Mouse (Mus musculus) naive thymus-derived CD4-positive, alpha-beta T cell, adult 2 months (primary cell): ENCODE data around the gene Lrsam1.
A peak's percentile ranks its signal among the peaks of the same experiment; 100 is the strongest.

Source experiments
- DNase-seq: peaks from one replicate; pipeline ENCODE4 v3.0.0-alpha.2; 2011; ENCODE audit warnings: low read depth

Gene Lrsam1

DNA sequence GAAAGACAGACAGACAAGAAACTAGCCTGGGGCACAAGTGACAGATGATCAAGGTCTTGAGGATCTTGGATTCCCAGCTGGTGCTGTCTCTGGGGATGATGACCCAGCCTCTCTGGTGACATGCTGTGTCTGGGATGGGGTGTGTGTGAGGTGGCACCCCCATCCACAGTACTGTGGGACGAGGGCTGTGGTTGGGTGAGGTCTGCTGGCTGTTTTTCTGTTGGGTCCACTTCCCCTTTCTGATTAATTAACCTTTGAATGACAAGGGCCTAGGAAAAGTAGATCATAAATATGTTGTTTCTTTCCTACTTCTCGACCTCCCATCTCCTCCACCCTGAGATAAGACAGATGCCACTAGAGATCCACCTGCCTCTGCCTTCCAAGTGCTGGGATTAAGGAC lies 67.3 kb downstream of the Lrsam1 start:
- no peak for DNase-seq

GRCm38 (mm10) chr2:32892490-32892889 lies 68.9 kb downstream of the Lrsam1 start:
- DNase-seq, result no peak

DNA sequence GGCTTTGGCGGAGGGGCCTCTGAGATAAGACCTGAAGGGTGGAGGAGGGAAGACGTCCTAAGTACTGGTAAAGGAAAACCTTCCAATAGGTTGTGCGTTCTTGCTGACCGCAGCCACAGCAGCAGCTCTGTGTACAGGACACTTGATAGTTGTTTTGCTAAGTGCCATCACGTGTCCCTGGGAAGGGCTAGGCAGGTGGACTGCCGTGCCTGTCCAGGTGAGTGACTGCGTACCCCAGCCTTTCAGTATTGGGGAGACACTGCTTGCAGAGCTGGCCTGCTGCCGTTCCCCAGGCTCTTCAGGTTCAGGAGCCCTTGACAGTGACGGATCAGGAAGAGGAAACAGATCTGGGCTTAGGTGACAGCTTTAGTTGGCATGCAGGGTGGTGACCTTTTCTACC lies 70.1 kb downstream of the Lrsam1 start:
- no peak for DNase-seq

DNA sequence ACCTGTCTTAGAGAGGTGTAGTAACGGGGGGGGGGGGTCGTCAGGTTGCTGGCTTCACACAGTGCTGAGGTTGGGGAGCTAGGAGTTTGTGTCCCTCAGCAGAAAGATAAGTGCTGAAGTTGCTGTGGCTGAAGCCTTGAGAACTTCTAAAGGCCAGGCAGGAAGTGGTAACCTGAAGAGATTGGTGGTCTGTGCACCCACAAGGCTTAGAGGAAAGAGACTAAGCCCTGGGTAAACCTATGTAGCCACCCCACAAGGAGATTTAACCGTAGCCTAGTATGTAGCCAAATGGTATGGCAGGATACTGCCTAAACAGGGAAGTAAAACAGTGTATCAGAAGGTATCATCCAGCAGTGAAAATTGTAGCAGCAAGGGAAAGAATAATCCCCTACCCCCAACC lies 71.1 kb downstream of the Lrsam1 start:
- peak; percentile 42 for DNase-seq

- DNase-seq, result no peak
Measured at GRCm38 (mm10) chr2:32888551-32888950, 72.9 kb downstream of the Lrsam1 start.

GRCm38 (mm10) chr2:32888029-32888428 lies 73.4 kb downstream of the Lrsam1 start:
- DNase-seq, result no peak

DNA sequence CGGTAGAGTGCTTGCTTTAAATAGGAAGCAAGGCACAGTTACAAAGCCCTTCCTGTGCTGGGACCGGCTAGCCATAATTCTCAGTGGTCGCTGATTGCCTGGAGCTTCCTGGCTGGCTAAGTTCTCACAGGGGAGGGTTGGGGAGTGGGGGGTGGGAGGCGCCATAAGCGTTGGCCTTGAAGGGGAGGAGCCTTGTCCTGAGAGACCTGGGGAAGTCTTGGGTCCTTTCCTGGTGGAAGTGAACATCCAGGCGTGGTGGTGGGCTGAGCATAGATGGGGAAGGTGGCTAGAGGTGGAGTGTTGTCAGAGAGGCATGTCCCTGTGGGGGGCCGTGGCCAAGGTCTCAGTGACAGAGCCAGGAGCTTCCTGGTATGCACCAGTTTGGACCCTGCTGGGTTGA lies 76.7 kb downstream of the Lrsam1 start:
- DNase-seq, result no peak

- DNase-seq, result peak; percentile 45
Measured at GRCm38 (mm10) chr2:32882283-32883043, 79.0 kb downstream of the Lrsam1 start.

DNA sequence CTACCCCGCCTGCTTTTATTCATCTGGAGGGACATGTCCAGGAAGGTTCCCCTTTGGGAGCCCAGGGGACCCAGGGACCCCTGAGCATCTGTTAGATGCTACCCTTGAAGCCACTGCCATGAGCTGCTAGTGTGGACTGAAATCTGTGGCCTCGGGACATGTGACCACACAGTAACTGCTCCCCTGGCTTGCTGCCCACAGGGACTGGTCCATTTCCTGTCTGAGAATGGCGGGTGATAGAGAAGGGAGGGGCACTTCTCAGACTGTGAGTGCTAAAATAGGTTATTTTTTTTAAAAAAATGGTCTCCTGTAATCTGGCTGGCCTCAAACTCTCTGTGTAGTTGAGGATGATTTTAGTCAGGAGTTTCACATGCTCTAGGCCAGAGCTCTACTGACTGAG lies 79.7 kb downstream of the Lrsam1 start:
- DNase-seq, result no peak

DNA sequence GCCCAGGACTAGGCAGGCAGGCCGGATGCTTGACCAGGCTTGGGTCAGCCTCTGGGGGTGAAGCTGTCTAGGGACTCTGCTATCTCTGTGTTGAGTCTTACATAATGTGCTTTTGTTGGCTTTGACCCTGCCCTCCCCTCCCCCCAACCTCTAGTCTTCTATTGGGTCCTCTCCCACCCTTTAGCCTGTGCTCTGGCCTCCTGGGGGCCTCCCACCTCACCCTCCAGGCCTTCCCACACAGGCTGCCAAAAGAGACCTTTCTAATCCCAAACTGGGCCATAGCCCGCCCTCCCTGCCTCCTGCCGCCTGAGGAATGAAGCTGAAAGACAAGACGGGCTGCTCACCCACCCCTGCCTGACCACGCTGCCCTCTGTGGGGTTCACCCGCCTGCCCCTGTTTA lies 80.4 kb downstream of the Lrsam1 start:
- no peak for DNase-seq

GRCm38 (mm10) chr2:32879593-32879992 lies 81.8 kb downstream of the Lrsam1 start:
- DNase-seq, result no peak

- no peak for DNase-seq
Measured at GRCm38 (mm10) chr2:32878396-32878795, 83.0 kb downstream of the Lrsam1 start.

DNA sequence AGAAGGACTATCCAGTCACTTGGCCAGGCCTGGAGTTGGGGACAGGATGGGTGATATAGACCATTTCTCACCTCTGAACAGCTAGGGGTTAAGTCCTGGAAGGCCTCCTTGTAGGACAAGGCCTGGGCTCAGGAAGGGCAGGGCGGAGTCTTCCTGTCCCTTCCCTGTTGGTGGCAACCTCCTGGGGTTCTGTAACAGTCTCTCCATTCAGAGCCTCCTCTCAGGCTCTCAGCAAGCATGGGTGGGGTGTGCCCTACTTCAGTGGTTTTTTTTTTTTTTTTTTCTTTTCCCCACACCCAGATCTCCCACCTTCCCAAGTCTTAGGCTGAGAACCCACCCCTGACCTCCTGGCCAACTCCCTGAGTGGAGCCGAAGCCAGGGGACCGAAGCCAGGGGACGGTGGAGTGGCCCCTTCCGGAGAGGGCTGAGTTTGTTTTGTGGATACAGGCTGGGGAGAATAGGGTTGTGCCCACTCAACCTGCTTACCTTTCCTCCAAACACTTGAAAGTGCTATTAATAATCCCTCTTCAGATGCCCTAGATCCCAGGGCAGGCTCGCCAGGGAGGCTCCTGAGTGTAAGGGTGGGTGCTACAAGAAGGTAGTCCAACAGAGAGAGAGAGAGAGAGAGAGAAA lies 83.5 kb downstream of the Lrsam1 start:
- no peak for DNase-seq

DNA sequence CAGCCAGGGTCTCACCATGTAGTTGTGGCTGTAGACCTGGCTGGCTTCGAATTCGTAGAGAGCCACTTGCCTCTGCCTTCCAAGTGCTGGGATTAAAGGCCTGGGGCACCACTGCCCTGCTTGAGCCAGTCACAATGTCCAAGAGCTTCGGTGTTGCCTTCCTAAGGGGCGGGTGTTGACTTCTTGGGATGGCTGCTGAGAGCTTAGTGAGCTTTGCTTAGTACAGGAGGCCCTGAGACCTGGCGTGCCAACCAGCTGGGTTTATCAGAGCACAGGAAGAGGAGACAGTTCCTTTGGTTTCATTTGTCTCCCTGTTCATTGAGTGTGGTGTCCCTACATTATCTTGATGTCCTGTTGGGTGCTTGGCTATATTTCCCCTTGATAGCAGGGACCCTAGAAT lies 84.1 kb downstream of the Lrsam1 start:
- no peak for DNase-seq

DNA sequence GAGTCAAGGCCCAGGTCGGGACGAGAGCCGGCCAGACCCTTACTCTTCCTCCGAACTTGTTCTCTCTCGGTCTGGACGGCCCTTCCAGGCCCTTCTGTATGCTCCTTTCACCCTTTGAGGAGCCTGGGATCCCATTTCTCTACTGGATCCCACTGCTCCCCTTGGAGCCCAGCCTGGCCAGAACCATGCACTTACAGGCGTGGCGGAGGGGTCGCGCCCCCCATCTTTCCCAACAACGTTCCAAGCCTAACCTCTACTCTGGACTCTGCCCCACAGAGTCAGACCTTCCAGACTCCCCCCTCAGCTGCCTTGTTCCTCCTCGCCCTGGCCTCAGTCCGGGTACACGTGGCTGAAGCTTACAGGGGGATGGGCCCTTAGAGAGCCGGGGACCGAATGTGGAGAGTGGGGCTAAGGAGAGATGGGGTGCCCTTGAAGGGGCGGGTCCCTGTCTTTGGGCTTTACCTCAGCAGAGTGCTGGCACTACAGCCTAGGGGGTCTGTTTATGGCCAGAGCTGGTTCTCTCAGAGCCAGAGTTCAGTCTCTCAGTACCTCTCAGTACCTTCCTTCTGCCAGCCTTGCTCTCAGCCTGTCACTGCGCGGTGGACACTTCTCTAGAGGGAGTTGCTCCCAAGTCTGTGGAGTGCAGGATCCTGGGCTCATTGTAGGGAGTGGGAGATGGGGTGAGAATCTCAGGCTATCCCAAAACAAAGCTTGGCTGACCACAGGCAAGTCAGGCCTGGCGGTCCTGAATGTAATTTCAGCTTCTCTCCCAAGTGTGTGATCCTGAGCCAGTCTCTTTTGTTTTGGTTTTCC lies 84.7 kb downstream of the Lrsam1 start:
- DNase-seq, result no peak

GRCm38 (mm10) chr2:32875675-32876489 lies 85.5 kb downstream of the Lrsam1 start, which contains the start of gene Fam129b:
TSS of gene Fam129b (plus strand) at chr2:32876114.
- peak; percentile 70 for DNase-seq
